In the genomic region with DNA sequence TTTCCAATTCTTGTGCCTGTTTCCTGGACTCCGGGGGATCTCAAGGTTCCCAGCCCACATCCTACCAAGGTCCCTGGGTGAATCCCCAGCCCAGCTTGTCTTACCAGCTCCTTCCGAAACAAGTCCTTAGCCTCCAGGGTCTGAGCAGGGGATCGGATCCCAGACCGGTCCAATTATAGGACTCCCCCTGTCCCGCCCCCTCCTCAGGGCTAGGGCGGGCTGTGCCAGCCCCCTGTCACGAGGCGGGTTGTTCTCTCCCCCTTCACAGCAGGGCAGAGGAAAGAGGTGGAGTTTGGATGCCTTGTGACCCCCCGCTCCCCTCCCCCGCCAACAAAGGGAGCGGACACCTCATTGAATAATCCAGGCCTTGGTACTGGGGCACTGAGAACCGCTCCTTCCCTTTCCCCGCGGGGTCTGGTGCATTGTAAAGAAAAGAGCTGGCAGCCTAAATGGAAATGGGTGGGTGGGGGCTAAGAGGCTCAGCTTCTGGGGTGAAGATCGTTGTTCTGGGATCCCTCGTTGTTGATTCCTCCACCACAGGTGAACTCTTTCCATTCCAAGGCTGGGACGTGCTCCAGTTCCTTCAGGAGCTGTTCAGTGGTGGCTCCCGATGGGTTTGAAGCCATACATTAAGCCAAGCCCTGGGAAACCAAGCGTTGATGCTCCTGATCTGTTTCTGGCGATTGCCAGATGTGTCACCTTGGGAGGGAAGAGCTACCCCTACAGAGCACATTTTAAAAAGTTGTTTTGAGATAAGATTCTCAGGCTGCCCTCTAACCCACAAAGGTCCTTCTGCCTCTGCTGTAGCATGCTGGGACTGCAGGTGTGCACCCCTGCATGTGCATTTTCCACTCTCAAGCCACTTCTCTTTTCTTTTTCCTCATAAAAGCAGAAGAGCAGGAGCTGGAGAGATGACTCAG, we compare ENCODE assay signal across 7 mouse cellular contexts. TPM values are rescaled to one million over a fixed set of nuclear protein-coding genes. Genes with fewer than 3 reads are reported as not detected.
DNase-seq lines count a peak whose midpoint lies in the region; ATAC-seq lines count a peak whose summit lies in the region.

Gene Apoe, minus strand, starts transcription at position 282 of the 920 bp plus-strand sequence.

- no peak; the same call in 1 of the 2 replicates for ATAC-seq in intestine, embryonic 14.5 days (replicated peaks; ENCODE audit: low FRiP score, low TSS enrichment, low read depth)

- DNase-seq in adrenal gland, adult 2 months, result peak; percentile 82
- peak; percentile 69 for DNase-seq in embryo, embryonic 9.5 days (ENCODE audit: extremely low spot score)
- DNase-seq in gastrocnemius, postnatal 4 days (ENCODE audit: low spot score in 2 of 2), result peak in 1 of 2 experiments; percentile 34
- peak; percentile 67 for DNase-seq in intestine, embryonic 14.5 days (ENCODE audit: low spot score)
- DNase-seq in left cerebral cortex, postnatal 10 days (ENCODE audit: extremely low spot score in 1 of 2, low spot score in 2 of 2), result peak; percentile 70 to 86
- peak; percentile 44 for DNase-seq in right cerebral cortex, postnatal 14 days

- no peaks in the 10 kb centered on the region for H3K9me3 ChIP-seq in intestine, embryonic 14.5 days (ENCODE audit: control insufficient read depth, low read length)

- peak within 1 kb of the TSS; percentile 35 for H3K4me3 ChIP-seq in intestine, embryonic 14.5 days (ENCODE audit: low read depth, low read length)
- peak within 1 kb of the TSS; percentile 21 for H3K4me3 ChIP-seq in macrophage (ENCODE audit: inconsistent target)

- intact Hi-C loops in left cerebral cortex, postnatal 10 days (cut with DNase I), result no loop called here

- peak within 1 kb of the TSS; percentile 52 for H3K4me2 ChIP-seq in intestine, embryonic 14.5 days (ENCODE audit: low read length)

- WGBS in intestine, embryonic 14.5 days, result 5% methylated on average over 20 of the region's 20 CpGs
- 15% methylated on average over 19 of the region's 20 CpGs for WGBS in macrophage (ENCODE audit: missing documents)

- no peak within 1 kb of the TSS for H3K27ac ChIP-seq in intestine, embryonic 14.5 days (ENCODE audit: low read depth)
- peak within 1 kb of the TSS; percentile 72 for H3K27ac ChIP-seq in macrophage

- H3K27me3 ChIP-seq in intestine, embryonic 14.5 days (replicated peaks; ENCODE audit: control insufficient read depth, insufficient read depth, low read length), result no peaks in the 10 kb centered on the region

- H3K4me1 ChIP-seq in intestine, embryonic 14.5 days (replicated peaks; ENCODE audit: control insufficient read depth, insufficient read depth, low read length), result peaks cover 21% of the 10 kb centered on the region

- H3K79me2 ChIP-seq in macrophage (ENCODE audit: inconsistent target), result peaks cover 30% of the 10 kb centered on the region; the same call in 1 of the 2 replicates

- H3K36me3 ChIP-seq in intestine, embryonic 14.5 days (ENCODE audit: control insufficient read depth, insufficient read depth, low read length), result peaks cover 11% of the 10 kb centered on the region
- peaks cover 4% of the 10 kb centered on the region; the same call in 1 of the 2 replicates for H3K36me3 ChIP-seq in macrophage (ENCODE audit: inconsistent target)

- H3K9ac ChIP-seq in intestine, embryonic 14.5 days (ENCODE audit: low read length), result peak within 1 kb of the TSS; percentile 46

RNA-seq across cellular contexts. Expression of gene Apoe, which starts in this region (rescaled TPM):
- 1,000 to 10,000 TPM; 1,105 to 1,118 TPM for total RNA-seq in adrenal gland, adult 2 months (2021)
- polyA plus RNA-seq in adrenal gland, adult 2 months (2012; rRNA removed), result 1,670 and 1,938 TPM in 2 replicates
- total RNA-seq in gastrocnemius, postnatal 4 days (2021), result 100 to 1,000 TPM; 136 to 167 TPM
- polyA plus RNA-seq in intestine, embryonic 14.5 days (2014; fragmentation: Nextera tagmentation; extraction: Ambion mirVana), result 227 and 233 TPM in 2 replicates
- total RNA-seq in left cerebral cortex, postnatal 10 days (2021), result 1,000 to 10,000 TPM; 1,326 to 1,376 TPM
- total RNA-seq in macrophage (2018; cell fraction: chromatin; rRNA removed), result 100 to 1,000 TPM in 24 of 26 experiments, 10 to 100 TPM in 2; 88.7 to 552 (median 167) TPM
- over 10,000 TPM in 1 of 26 experiments, 1,000 to 10,000 TPM in 25; 2,271 to 10,488 (median 5,747) TPM for total RNA-seq in macrophage (2018; cell fraction: cytosol; rRNA removed)
- total RNA-seq in macrophage (2018; cell fraction: nucleus; rRNA removed), result 1,000 to 10,000 TPM in 25 of 26 experiments, 100 to 1,000 TPM in 1; 950 to 5,502 (median 3,280) TPM
- 11,661 to 20,761 TPM (median 14,221 TPM) in 3 replicates for polyA plus RNA-seq in macrophage (2018)

Comparison
In these comparisons a context has a peak if more than half of its experiments do, and no peak if none do; other contexts are left out.
1. RNA of gene Apoe (total RNA-seq): 1,326 to 1,376 TPM in left cerebral cortex, postnatal 10 days and 1,105 to 1,118 TPM in adrenal gland, adult 2 months; 136 to 167 TPM in gastrocnemius, postnatal 4 days; every median in the first group is over 4 times any median in the second.